Mouse (Mus musculus): Measurements from ENCODE around the gene Magi1.

DNA sequence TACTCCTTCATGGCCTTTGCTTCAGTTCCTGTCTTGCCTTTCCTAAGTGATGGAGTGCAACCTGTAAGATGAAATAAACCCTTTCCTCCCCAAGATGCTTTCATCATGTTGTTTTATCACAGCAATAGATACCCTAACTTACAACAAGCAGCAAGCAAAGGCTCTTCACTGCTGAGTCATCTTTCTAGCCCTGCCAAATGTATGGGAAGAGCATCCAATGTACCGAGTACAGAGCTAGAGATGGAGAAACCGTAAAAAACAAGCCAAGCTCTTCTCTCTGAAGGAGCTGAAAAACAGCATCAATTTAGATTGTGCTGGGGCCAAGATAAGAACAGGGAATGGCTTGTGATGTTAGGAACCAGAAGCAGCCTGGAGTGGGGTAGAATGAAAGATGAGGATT, 270.0 kb downstream of the Magi1 start:
- no peak for TF ChIP-seq TCF12 (IDR thresholded peaks at IDR 0.05; ENCODE audit: insufficient read depth, poor library complexity, severe bottlenecking)
- TF ChIP-seq REST (IDR thresholded peaks at IDR 0.05; ENCODE audit: insufficient read depth, insufficient read length): no peak
- no peak for TF ChIP-seq POLR2A (IDR thresholded peaks at IDR 0.05; ENCODE audit: insufficient read length, low read depth)
- no peak for TF ChIP-seq USF1 (IDR thresholded peaks at IDR 0.05; ENCODE audit: low read depth)
- no peak for TF ChIP-seq POLR2AphosphoS2 (IDR thresholded peaks at IDR 0.05; ENCODE audit: insufficient read length, low read depth)
- TF ChIP-seq TCF3 (IDR thresholded peaks at IDR 0.05; ENCODE audit: insufficient read length, low read depth): no peak
- TF ChIP-seq MAX (IDR thresholded peaks at IDR 0.05; ENCODE audit: low read depth): no peak
- TF ChIP-seq E2F4 (IDR thresholded peaks at IDR 0.05; ENCODE audit: insufficient read depth): no peak

All from myocyte (in vitro differentiated cells).